Mouse (Mus musculus) megakaryocyte-erythroid progenitor cell, adult 5-6 weeks (primary cell): ENCODE measurements around the gene Dpp8. TPM values are rescaled to one million over a fixed set of nuclear protein-coding genes. Genes with fewer than 3 reads are reported as not detected.
"Not testable (repeated sequence)": the region's sequence is repeated elsewhere in the genome, so short reads cannot be mapped to it uniquely, and the experiment has no call there.

Experiments used
- ATAC-seq: replicated peaks from 2 replicates; pipeline ENCODE4 v1.8.0; 2016; ENCODE audit warnings: mild to moderate bottlenecking, inconsistent platforms; ENCODE audit not compliant: severe bottlenecking, poor library complexity, low FRiP score, low TSS enrichment
- total RNA-seq, 2 experiments: library from RNA; stranded (forward) in 1 of 2; stranded (reverse) in 1 of 2; fragments of 200-1000, 215-1000 nt in 1 of 2; fragments of >200 nt in 1 of 2; fragmentation: Nextera tagmentation in 1 of 2; gene quantifications; 2 replicates each; pipeline ENCODE4 v1.2.3; 2014 to 2017

Gene Dpp8
- total RNA-seq, 2 experiments from 2014 or later: 77.5 to 88.9 TPM

DNA sequence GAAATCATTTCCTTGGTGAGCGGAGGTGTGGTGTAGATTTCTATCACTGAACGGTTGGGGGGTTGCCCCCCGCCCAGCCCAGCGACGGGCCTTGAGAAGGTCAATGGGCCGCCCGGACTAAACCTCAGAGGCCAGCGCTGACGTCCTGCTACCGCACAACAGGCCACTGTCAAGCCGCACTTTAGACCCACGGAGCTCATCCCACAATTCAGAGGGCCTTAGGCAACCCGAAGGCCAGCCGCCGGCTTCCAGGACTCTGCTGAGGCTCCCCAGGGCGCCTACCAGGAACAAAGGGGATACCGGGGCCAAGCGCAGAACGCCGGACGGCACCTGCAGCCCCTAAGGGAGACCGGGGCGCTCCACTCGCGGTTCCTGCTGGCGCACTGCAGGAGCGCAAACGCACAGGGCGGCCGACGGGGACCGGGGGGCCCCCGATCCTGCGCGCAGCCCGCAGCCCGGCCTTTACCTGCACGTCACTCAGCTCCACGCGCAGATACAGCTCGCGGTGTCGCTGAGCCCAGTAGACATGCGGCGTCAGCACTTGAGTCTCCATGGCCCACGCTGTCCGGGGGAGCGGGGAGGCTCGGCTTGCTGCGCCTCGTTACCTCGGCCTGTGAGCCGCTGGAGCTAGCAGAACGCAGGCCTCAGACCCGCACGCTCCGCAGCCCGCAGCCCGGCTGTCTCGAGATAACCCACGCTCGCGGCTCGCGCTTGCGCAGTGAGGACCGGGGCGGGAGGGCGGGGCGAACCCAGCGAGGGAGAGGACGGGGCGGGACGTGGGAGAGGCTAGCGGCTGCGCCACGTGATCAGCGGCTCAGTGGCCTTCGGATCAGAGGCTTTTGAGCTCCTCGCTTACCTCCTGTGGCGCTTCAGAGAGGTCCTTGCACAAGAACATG lies 11.0 kb upstream of the Dpp8 start, which contains the start of gene Hacd3:
TSS of gene Hacd3 (minus strand) at position 703 of the 896 bp plus-strand sequence.
- peak; percentile 64 for ATAC-seq

DNA sequence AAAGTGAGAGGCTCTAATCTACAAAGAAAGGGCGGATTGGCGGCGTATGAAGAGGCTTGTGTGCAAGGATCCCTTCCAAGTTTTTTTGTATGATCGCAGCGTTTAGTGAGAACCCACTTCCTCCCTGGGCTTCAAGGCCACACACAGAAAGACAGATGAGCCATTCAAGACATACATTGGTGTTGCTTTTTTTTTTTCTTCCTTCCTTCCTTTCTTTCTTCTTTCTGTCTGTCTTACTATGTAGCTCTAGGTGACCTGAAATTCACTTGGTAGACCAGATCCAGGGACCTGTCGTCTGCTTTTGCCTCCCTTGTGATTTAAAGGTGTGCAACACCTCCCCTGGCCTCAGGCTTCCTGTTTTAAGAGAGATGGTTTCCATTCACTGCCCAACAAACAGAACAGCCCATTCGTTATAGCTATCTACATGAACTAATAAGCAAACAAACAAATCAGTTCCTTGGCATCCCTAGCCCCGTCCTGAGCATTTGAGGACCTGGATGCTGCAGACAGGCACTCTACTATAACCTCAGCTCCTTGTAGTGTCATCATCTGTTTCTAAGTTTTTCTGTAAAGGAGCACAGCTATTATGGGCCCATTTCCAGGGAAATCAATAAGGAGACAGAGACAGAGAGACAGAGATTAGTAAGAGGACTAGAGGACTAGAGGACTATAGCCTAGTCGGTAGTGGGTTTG lies 10.2 kb upstream of the Dpp8 start:
- ATAC-seq: no peak; the same call in 1 of the 2 replicates

DNA sequence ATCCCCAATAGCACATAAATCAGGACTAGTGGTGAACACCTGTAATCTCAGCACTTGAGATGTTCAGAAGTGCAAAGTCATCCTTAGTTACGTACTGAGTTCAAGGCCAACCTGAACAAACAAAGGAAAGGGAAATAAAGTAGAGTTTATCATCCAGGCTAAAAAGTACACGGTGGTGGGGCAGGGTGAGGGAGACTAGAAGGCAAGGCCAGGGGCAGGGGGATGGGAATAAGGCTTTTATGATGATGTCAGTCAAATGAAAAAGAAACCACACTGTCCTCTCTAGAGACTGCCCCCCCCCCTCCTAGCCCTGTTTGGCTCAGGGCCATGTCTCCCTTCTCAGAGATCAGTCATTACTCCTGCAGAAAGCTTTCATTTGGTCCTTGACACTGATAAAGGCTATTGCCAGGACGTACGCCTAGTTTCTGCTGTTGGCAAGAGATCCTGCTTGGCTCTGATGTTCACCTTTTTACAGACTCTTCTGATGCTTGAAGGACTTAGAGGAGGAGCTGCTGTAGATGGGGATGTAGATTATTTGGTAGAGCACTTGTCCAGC lies 9.6 kb upstream of the Dpp8 start:
- no peak for ATAC-seq

DNA sequence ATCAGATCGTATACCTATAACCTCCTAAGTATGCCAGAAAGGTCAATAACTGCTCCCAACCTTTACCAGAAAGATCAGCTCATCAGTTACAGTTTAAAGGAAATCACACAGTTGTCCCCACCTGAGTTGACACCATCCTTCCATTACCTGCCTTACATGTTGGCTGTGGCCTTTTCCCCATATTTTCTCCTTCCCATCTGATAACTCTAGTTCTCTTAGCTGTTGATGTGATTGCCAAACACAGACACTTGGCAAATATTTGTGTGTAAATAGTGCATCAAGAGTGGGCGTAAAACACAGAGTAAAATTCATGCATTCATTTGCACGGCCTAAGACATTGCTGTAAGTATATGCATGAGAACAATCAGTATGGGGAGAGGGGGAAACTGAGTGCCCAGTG lies 8.8 kb upstream of the Dpp8 start:
- no peak for ATAC-seq

DNA sequence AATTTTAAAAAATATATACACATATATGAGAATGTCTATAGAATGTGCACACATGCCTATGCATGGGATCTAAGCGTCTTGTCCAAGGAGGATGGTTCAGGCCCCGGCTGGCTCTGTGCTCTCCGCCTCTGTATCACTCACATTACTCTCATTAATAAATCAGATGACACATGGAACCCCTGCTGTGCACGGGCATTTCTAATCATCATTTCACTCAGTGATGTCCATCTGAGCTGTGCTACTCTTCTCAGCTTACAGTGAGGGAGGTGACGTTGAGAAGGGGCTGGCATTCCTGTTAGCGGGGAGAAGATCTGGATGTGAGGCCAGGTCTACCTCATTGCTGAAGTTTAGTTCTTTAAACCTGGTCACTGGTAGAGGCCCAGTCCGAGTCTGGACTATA lies 5.0 kb upstream of the Dpp8 start:
- no peak for ATAC-seq

DNA sequence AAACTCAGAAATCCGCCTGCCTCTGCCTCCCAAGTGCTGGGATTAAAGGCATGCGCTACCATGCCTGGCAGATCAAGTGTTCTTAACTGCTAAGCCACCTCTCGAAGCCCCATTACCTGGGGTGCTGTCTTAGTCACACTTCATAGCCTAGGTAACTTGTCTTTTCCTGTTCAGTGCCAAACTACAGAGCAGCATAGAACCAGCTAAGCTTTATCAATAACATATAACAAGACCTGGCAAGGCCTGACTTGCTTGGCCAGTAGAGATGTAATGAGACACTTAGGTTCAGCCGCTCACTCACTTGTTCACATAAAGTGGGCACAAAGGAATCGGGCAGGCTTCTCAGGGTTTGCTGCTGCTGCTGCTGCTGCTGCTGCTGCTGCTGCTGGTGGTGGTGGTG lies 3.9 kb upstream of the Dpp8 start:
- ATAC-seq: no peak

DNA sequence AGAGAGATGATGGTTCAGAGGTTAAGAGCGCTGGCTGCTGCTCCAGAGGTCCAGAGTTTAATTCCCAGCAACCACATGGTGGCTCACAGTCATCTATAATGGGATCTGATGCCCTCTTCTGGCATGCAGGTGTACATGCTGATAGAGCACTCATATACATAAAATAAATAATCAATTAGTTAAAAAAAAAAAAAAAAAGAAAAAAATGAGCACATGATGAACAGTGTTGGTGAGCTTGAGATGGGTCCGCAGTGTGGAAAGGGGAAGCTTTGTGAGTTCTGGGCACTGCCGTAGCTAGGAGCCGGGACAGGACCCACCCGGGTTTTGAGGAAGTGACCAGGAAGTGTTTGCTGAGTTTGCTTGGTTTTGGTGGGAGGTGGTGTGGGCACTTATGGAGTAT lies 859 bp upstream of the Dpp8 start:
- ATAC-seq: not testable (repeated sequence)

DNA sequence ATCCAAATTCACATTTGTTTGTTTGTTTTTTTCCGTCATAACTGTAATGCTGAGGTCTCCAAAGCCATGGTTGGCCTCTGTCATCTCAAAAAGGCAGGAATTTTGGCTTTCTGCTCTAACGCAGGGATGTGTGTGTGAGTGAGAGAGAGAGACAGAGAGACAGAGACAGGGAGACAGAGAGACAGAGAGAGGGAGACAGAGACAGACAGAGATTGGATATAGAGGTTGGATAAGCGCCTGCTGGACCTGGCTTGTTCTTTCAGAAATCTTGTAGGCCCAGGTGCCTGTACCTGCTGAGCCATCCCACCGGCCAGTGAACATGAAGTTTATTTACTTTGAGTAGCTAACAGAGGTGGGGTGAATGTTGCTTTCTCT lies 333 bp upstream of the Dpp8 start:
- ATAC-seq: peak; percentile 48; the same call in 1 of the 2 replicates

DNA sequence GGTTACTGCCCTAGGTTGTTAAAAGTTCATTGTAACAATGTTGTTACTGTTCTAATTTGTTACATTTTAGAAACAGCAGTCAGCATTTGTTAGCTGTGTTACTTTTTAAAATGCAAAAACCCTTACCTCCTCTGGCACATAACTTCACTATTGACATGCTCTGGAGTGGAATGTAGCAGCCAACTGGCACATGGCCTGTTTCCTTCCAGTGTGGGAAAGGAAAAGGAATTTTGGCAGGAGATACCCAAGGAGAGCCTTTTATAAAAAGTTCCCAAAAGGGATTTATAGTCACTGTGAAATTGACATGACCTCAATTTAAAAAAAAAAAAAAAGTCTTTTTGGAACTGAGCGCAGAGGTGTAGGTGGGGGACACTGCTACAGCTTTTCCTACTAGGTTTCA lies 4.2 kb downstream of the Dpp8 start:
- no peak for ATAC-seq

DNA sequence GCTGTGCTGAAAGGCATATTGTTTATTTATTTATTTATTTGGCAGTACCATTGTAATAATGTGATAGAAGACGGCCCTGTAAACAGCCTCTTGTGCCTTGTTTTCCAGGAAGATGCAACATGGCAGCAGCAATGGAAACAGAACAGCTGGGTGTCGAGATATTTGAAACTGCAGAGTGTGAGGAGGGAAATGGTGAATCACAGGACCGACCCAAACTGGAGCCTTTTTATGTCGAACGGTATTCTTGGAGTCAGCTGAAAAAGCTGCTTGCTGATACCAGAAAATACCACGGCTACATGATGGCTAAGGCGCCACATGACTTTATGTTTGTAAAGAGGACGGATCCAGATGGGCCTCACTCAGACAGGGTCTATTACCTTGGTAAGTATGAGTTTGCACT lies 4.6 kb downstream of the Dpp8 start:
- ATAC-seq: no peak

DNA sequence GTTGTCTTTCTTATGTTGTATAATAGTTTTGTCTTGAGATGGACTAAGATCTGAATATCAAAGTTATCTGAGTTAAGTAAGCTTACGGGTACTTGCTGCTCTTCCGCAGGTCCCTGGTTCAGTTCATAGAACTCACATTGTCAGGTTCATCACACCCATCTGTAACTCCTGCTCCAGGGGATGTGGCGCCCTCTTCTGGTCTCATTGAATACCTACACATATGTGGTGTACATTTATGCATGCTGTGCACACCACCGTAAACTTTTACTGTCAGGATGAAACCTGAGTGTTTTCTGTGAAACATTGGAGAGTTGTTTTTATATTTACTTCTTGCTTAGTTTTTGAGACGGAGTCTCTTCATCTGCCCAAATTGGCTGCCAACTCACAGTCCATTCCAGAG lies 9.2 kb downstream of the Dpp8 start:
- ATAC-seq: no peak

DNA sequence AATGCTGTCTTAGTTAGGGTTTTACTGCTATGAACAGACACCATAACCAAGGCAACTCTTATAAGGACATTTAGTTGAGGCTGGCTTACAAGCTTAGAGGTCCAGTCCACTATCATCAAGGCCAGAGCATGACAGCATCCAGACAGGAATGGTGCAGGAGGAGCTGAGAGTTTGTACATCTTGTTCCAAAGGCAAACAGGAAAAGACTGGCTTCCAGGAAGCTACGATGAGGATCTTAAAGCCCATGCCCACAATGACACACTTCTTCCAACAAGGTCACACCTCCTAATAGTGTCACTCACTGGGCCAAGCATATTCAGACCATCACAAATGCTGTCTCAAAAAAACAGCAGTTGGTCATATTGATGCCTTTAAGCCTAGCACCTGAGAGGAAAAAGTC lies 14.8 kb downstream of the Dpp8 start:
- no peak for ATAC-seq

DNA sequence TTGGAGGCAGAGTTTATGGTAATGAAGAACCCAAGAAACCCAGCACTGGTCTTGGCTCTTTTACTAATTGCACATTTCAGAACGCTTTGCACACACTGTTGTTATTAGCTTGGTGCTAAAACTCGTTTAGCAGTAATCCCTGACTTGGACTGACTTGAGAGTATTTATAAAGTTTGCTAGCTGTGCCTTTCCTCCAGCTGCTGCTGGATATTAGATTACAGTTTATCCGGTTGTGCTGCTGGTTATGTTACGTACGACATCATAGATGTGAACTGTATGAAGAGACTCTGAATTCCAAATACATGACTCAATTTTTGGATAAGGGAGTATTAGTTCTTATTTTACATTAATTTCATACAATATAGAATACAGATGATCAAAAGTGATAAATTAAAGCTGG lies 17.2 kb downstream of the Dpp8 start:
- ATAC-seq: no peak

DNA sequence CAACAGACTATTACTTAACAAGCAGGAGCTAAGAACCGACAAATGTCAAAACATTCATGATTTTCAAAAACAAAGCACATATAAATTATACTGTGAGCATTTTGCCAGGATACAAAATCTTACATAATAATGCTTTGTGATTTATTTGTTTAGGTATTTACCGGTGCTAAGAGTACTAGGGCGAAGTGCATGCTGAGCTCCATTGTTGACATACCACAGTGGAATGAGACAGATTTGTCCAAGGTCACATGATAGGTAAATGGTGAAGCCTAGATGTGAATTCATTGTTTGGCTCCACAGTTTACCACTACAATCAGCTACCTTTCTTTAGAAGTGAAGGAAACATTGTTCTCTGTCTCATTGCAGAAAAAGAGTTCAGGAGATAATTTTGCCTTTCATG lies 18.8 kb downstream of the Dpp8 start:
- ATAC-seq: no peak

DNA sequence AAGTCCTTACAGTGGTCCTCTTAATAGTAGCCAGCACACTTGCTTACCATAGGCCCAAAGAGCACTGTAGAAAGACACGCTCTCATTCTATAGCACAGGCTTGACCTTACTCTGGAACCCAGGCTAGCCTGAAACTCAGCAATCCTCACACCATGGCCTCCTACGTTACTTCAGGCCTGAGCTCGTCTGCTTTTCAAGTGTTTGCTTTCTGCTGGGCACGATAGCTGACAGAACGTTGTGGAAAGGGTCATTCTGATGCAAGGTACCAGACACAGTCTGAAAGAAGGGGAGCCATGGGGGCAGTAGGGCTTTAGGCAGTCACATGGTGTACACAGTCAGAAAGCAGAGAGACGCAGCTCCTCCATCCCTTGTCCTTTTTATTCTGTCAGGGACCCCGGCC lies 32.0 kb downstream of the Dpp8 start:
- no peak for ATAC-seq

DNA sequence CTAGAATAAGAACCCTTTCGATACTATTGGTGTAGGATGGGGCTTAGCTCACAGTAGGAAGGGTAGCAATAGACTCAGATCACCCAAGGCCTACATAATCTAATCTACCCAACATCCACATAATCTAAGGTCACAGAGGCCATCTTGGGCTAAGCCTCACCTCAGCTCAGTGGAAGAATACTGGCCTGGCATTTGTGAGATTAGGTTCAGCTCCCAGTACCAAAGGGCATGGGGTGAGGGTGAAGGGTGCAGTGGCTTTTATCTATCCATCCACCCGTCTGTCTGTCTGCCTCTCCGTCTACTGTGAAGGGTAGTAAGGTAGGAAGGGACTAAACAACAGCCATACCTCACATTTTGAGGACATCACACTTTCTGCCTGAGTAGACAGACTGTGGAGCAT lies 38.4 kb downstream of the Dpp8 start:
- ATAC-seq: peak; percentile 95

DNA sequence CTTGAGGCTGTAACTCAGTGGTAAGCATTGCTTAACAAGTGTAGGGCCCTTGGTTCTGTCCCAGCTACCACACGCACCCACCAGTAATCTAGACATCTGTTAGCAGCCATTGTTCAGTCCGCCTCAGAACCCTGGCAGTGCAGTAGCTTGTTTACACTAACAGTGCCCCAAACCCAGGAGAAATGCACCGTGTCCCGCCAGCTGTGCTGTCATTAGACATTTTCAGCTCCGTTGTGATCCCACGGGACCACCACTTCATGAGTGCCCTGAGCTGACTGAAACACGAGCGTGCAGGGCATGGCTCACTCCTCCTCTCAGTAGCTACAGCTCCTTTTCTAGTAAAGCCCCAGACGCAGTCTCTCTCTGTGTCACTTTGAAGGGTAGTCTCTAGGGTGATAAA lies 41.3 kb downstream of the Dpp8 start:
- no peak for ATAC-seq

DNA sequence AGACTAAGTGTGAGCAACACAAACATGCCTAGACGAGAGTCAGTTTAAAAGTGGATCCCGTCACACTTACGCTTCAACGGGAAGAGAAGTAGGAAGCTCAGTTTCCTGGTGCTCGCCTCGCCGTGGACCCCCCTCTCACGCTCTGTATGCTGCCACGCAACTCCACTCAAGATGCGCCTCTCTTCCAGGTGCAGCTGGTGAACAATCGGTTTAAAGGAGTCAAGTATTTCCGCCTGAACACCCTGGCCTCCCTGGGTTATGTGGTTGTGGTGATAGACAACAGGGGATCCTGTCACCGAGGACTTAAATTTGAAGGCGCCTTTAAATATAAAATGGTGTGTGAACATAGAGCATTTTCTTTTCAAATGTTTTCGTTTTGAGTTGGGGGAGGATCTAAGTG lies 42.0 kb downstream of the Dpp8 start:
- no peak for ATAC-seq

DNA sequence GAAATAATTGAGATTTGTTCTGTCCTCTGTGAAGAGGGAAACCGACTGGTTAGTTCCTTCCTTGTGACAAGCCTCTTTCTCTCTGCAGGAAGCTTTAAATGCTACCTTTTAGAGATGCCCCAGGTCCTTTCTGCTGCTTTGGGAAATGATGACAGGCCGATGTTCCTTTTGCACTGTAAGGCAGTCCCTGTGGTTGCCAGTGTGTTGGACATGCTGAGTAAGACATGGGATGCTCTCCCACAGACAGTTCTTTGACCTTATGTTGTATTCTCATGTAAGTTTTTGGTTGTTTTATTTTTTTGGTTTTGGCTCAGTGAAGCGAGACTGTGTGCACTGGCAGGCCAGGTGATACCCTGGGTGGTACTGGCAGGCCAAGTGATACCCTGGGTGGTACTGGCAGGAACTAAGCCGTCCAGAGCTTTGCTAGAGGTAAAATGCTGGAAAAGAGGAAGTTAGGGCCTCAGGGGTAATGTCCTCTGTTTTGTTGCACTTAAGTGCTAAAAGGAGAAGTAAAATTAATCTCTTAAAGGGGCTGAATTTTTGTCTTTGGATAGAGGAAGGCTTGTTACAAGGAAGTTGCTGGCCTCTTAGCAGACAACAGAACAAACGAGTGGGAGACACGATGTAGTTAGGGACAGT lies 42.8 kb downstream of the Dpp8 start:
- no peak for ATAC-seq

DNA sequence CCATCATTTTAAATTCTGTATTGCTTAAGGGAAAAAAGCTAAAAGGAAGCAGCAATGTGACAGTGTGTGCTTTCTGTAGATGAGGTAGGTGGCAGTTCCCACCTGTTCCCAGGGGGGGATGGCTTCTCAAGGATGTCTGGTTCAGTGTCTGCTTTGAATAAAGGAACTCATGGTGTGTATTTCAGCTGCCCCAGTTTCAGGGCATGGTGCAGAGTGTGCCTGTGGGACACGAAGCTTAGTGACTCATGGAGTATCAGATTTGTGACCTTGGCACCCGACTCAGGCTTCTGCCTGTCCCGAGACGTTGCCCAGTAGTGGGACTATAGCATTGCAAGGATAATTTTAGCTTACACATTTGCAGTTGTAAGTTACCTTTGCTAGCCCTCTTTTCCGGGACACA lies 45.3 kb downstream of the Dpp8 start:
- no peak for ATAC-seq
